Mouse (Mus musculus) brain, embryonic 14.5 days (tissue): Measurements from ENCODE around the gene Apoc2. TPM values are rescaled to one million over a fixed set of nuclear protein-coding genes. Genes with fewer than 3 reads are reported as not detected.
A peak's percentile ranks its signal among the peaks of the same experiment; 100 is the strongest.

Experiments used
- DNase-seq: peaks from one replicate; pipeline ENCODE4 v3.0.0-alpha.2; 2011; ENCODE audit warnings: low read depth
- CTCF ChIP-seq: fragments of 200-500 bp; IDR thresholded peaks from 2 replicates; pipeline ENCODE4 v1.5.1; 2012; ENCODE audit warnings: inconsistent platforms, mild to moderate bottlenecking, moderate library complexity, borderline replicate concordance; ENCODE audit not compliant: insufficient read depth, insufficient read length; ENCODE audit errors: extremely low read depth
- POLR2A ChIP-seq: fragments of 200-500 bp; IDR thresholded peaks from 2 replicates; pipeline ENCODE4 v1.6.1; 2012; ENCODE audit warnings: mild to moderate bottlenecking, inconsistent platforms, borderline replicate concordance; ENCODE audit not compliant: poor library complexity, insufficient read depth, insufficient read length, severe bottlenecking; ENCODE audit errors: extremely low read depth
- polyA plus RNA-seq: library from polyadenylated mRNA; depleted of rRNA; stranded (reverse); fragments of >200 nt; gene quantifications from 2 replicates; pipeline ENCODE4 v1.2.3, GENCODE M21; 2012; rRNA removed

Gene Apoc2
- polyA plus RNA-seq = 0.30 TPM in 2 replicates

GRCm38 (mm10) chr7:19677872-19678271 lies at the start of gene Apoc2:
Gene Apoc2 (minus strand): TSS chr7:19677941.
- no peak for TF ChIP-seq CTCF
- no peak for TF ChIP-seq POLR2A
- no peak for DNase-seq

- DNase-seq = no peak
- no peak for TF ChIP-seq CTCF
- no peak for TF ChIP-seq POLR2A
These were observed 48.8 kb upstream of the Apoc2 start for GRCm38 (mm10) chr7:19726541-19726940.

GRCm38 (mm10) chr7:19724167-19724566 lies 46.4 kb upstream of the Apoc2 start:
- TF ChIP-seq POLR2A (no peak), CTCF (no peak)

GRCm38 (mm10) chr7:19722754-19723195 lies 45.0 kb upstream of the Apoc2 start:
- TF ChIP-seq POLR2A = no peak
- TF ChIP-seq CTCF = no peak
- no peak for DNase-seq

More at GRCm38 (mm10) chr7:19724167-19724566, 46.4 kb upstream of the Apoc2 start:
- no peak for DNase-seq

GRCm38 (mm10) chr7:19719200-19719599 lies 41.5 kb upstream of the Apoc2 start:
- no peak for DNase-seq
- TF ChIP-seq POLR2A = no peak
- TF ChIP-seq CTCF = no peak

GRCm38 (mm10) chr7:19718297-19718952 lies 40.7 kb upstream of the Apoc2 start:
- no peak for TF ChIP-seq CTCF
- no peak for TF ChIP-seq POLR2A
- no peak for DNase-seq

GRCm38 (mm10) chr7:19717346-19717745 lies 39.6 kb upstream of the Apoc2 start:
- TF ChIP-seq CTCF (no peak), POLR2A (no peak)
- DNase-seq = no peak

GRCm38 (mm10) chr7:19716822-19717221 lies 39.1 kb upstream of the Apoc2 start:
- TF ChIP-seq POLR2A = no peak
- no peak for DNase-seq

GRCm38 (mm10) chr7:19716055-19716682 lies 38.4 kb upstream of the Apoc2 start:
- TF ChIP-seq POLR2A (no peak; the same call in 1 of the 2 replicates), CTCF (no peak)
- DNase-seq = no peak

GRCm38 (mm10) chr7:19715239-19716054 lies 37.7 kb upstream of the Apoc2 start, which contains the start of gene Tomm40:
Gene Tomm40 (minus strand): TSS chr7:19715438.
- TF ChIP-seq POLR2A = peak; percentile 38; the same call in 1 of the 2 replicates
- TF ChIP-seq CTCF = no peak
- DNase-seq = peak; percentile 100

GRCm38 (mm10) chr7:19714836-19715235 lies 37.1 kb upstream of the Apoc2 start:
- TF ChIP-seq CTCF = no peak
- TF ChIP-seq POLR2A = no peak
- DNase-seq = no peak

- TF ChIP-seq POLR2A (no peak), CTCF (no peak)
These were observed 35.9 kb upstream of the Apoc2 start for GRCm38 (mm10) chr7:19713598-19713997.

More at GRCm38 (mm10) chr7:19713598-19713997, 35.9 kb upstream of the Apoc2 start:
- DNase-seq = no peak
